8 mouse cellular contexts compared by ENCODE assay signal in genomic region chr4:155233878-155234277, GRCm38 (mm10). TPM values are rescaled to one million over a fixed set of nuclear protein-coding genes. Genes with fewer than 3 reads are reported as not detected.
DNase-seq lines count a peak whose midpoint lies in the region; ATAC-seq and TF ChIP-seq lines count a peak whose summit lies in the region.
"Had no signal": no experiment of that assay in that cellular context is flagged by ENCODE, and none has a peak within 500 bp of the region (broad histone marks: within the 10 kb centered on the region; RNA-seq: fewer than 3 reads in every experiment).

No protein-coding gene starts in this region.

- no peaks in the 10 kb centered on the region for H3K36me3 ChIP-seq in hindbrain, embryonic 14.5 days (replicated peaks; ENCODE audit: control insufficient read depth, insufficient read depth)
- H3K36me3 ChIP-seq in small intestine, adult 2 months (ENCODE audit: control insufficient read depth, insufficient read depth, low read length) = no peaks in the 10 kb centered on the region

- no peaks in the 10 kb centered on the region for H3K27me3 ChIP-seq in hindbrain, embryonic 14.5 days (ENCODE audit: control insufficient read depth, insufficient read depth, low read length)
- H3K27me3 ChIP-seq in small intestine, adult 2 months (ENCODE audit: control insufficient read depth, insufficient read depth, low read length) = no peaks in the 10 kb centered on the region

- TF ChIP-seq POLR2A in small intestine, adult 2 months (IDR thresholded peaks at IDR 0.05; ENCODE audit: low read depth, low read length) = no peak

- H3K27ac ChIP-seq in hindbrain, embryonic 14.5 days = peak overlapping the region; percentile 85
- peak overlapping the region; percentile 94 for H3K27ac ChIP-seq in small intestine, adult 2 months (ENCODE audit: insufficient read depth, low read depth, low read length)

- WGBS in hindbrain, embryonic 14.5 days = 25% methylated on average over 10 of the region's 10 CpGs
- 70% methylated on average over 10 of the region's 10 CpGs for WGBS in small intestine, adult 2 months

- no peaks in the 10 kb centered on the region for H3K9me3 ChIP-seq in hindbrain, embryonic 14.5 days (ENCODE audit: control insufficient read depth, low read length)

- H3K9ac ChIP-seq in hindbrain, embryonic 14.5 days = no peak overlapping the region

- ATAC-seq in hindbrain, embryonic 14.5 days (ENCODE audit: low FRiP score) = no peak

- no peak for TF ChIP-seq CTCF in small intestine, adult 2 months (IDR thresholded peaks at IDR 0.05; ENCODE audit: extremely low read depth, insufficient read length, insufficient replicate concordance, low read depth, low read length)

- peaks cover 37% of the 10 kb centered on the region for H3K4me1 ChIP-seq in hindbrain, embryonic 14.5 days (replicated peaks; ENCODE audit: control insufficient read depth, insufficient read depth, low read length)
- H3K4me1 ChIP-seq in small intestine, adult 2 months (ENCODE audit: control insufficient read depth, insufficient read depth, insufficient read length, low read length) = peaks cover 39% of the 10 kb centered on the region

- DNase-seq in brain, adult 2 months (ENCODE audit: low read depth, low spot score) = peak; percentile 95
- DNase-seq in embryo, embryonic 10 days (ENCODE audit: low spot score) = peak; percentile 67
- peak; percentile 77 to 85 for DNase-seq in gastrocnemius, adult 8-10 months (ENCODE audit: low spot score in 2 of 2)
- DNase-seq in hindbrain, embryonic 14.5 days (ENCODE audit: low spot score) = no peak
- peak; percentile 82 for DNase-seq in left cerebral cortex, adult 11 months (ENCODE audit: low spot score)
- DNase-seq in lung, postnatal 10 days = peak; percentile 92

- H3K4me2 ChIP-seq in hindbrain, embryonic 14.5 days (replicated peaks) = no peak overlapping the region

- H3K4me3 ChIP-seq in hindbrain, embryonic 14.5 days (replicated peaks; ENCODE audit: low read length) = no peak overlapping the region
- no peak overlapping the region for H3K4me3 ChIP-seq in small intestine, adult 2 months (ENCODE audit: low read depth, low read length)
- H3K4me3 ChIP-seq: erythroblast, embryonic 14.5 days had no signal

RNA-seq across cellular contexts. Expression of gene Ski, which starts 11.5 kb away (rescaled TPM):
- total RNA-seq in gastrocnemius, adult 8-10 months (2022) = 10 to 100 TPM; 25.8 to 29.6 (median 28.3) TPM
- 15.1 and 15.6 TPM in 2 replicates for polyA plus RNA-seq in hindbrain, embryonic 14.5 days (2014; fragmentation: Nextera tagmentation; extraction: Ambion mirVana)
- 27.8 and 48.0 TPM in 2 replicates for polyA plus RNA-seq in small intestine, adult 2 months (2012; rRNA removed)

RNA-seq across cellular contexts. Expression of gene Faap20, which starts 15.7 kb away (rescaled TPM):
- 1 to 10 TPM; 3.6 to 6.8 (median 5.0) TPM for total RNA-seq in gastrocnemius, adult 8-10 months (2022)
- polyA plus RNA-seq in hindbrain, embryonic 14.5 days (2014; fragmentation: Nextera tagmentation; extraction: Ambion mirVana) = 69.0 and 76.0 TPM in 2 replicates
- polyA plus RNA-seq in small intestine, adult 2 months (2012; rRNA removed) = 22.5 and 52.0 TPM in 2 replicates
